Mouse (Mus musculus) kidney, embryonic 14.5 days (tissue): ENCODE results near the gene Atxn2l. TPM values are rescaled to one million over a fixed set of nuclear protein-coding genes. Genes with fewer than 3 reads are reported as not detected.

Experiments
- ATAC-seq: fragments of 200-750 bp; cut with Nextera tagmentation; 2 replicates; pipeline ENCODE4 v1.8.0; 2017; ENCODE audit warnings: moderate number of reproducible peaks, mild to moderate bottlenecking, moderate TSS enrichment, moderate library complexity; ENCODE audit not compliant: low FRiP score, low TSS enrichment
- H3K27ac ChIP-seq: fragments of 300-500 bp; sonication (generic); 2 replicates; pipeline ENCODE4 v1.5.1; 2014; ENCODE audit warnings: low read depth, mild to moderate bottlenecking, low read length, moderate library complexity, mixed read lengths
- H3K27me3 ChIP-seq: fragments of 300-500 bp; sonication (generic); 2 replicates; pipeline ENCODE4 v1.6.1; 2014; ENCODE audit warnings: mild to moderate bottlenecking, low read length; ENCODE audit not compliant: control insufficient read depth, insufficient read depth
- H3K36me3 ChIP-seq: fragments of 300-500 bp; sonication (generic); 2 replicates; pipeline ENCODE4 v1.6.1; 2014; ENCODE audit warnings: low read length, mixed read lengths; ENCODE audit not compliant: control insufficient read depth, insufficient read depth
- H3K4me1 ChIP-seq: fragments of 300-500 bp; sonication (generic); 2 replicates; pipeline ENCODE4 v1.6.1; 2014; ENCODE audit warnings: low read length, mixed read lengths; ENCODE audit not compliant: control insufficient read depth, insufficient read depth
- H3K4me2 ChIP-seq: fragments of 300-500 bp; sonication (generic); replicated peaks from 2 replicates; pipeline ENCODE4 v1.6.1; 2014; ENCODE audit warnings: low read depth, mild to moderate bottlenecking, low read length
- H3K4me3 ChIP-seq: fragments of 300-500 bp; sonication (generic); 2 replicates; pipeline ENCODE4 v1.5.1; 2014; ENCODE audit warnings: mild to moderate bottlenecking, low read length
- H3K9ac ChIP-seq: fragments of 300-500 bp; sonication (generic); 2 replicates; pipeline ENCODE4 v1.6.1; 2014; ENCODE audit warnings: low read depth, mild to moderate bottlenecking, low read length, moderate library complexity
- H3K9me3 ChIP-seq: fragments of 300-500 bp; sonication (generic); 2 replicates; pipeline ENCODE4 v1.6.1; 2016; ENCODE audit warnings: low read length; ENCODE audit not compliant: control insufficient read depth
- WGBS: fragments of 180-500 bp; shearing (Covaris S2); extraction: QIAGEN DNeasy Blood & Tissue Kit; methylation state at CpG from one replicate; pipeline ENCODE4 v1.1.7; 2014; 5-methylcytosine and 5-hydroxymethylcytosine counted together
- polyA plus RNA-seq: library from polyadenylated mRNA; unstranded; fragments of >200 nt; fragmentation: Nextera tagmentation; extraction: Ambion mirVana; gene quantifications from 2 replicates; pipeline ENCODE4 v1.2.1, GENCODE M21; 2014

Gene Atxn2l
- polyA plus RNA-seq, 1 experiment from 2014 or later = 59.7 TPM

DNA sequence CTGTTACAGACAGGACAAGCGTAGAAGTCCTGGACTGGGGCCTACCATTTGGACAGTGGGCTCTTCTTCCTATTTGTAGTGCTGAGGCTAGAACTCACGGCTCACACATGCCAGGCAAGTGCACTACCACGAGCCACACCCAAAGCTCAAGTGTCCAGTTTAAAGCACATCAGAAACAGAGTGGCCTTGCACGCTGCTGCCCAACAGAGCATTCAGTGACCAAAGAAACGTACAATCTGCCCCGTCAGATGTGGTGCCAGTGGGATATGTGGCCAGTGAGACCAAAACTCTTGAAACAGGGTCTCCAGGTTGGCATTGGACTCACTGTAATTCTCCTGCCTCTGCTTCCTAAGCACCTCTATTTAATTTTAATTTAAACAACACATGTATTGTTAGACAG, 52.6 kb downstream of the Atxn2l start:
- H3K27me3 ChIP-seq = no peaks in the 10 kb centered on the region
- no peaks in the 10 kb centered on the region for H3K4me1 ChIP-seq
- no peak for ATAC-seq
- peaks cover 21% of the 10 kb centered on the region; the same call in 1 of the 2 replicates for H3K36me3 ChIP-seq
- WGBS = 92% methylated on average over 6 of the region's 6 CpGs
- H3K4me3 ChIP-seq = no peak overlapping the region
- H3K27ac ChIP-seq = no peak overlapping the region
- no peaks in the 10 kb centered on the region for H3K9me3 ChIP-seq
- H3K9ac ChIP-seq = no peak overlapping the region
- no peak overlapping the region for H3K4me2 ChIP-seq

DNA sequence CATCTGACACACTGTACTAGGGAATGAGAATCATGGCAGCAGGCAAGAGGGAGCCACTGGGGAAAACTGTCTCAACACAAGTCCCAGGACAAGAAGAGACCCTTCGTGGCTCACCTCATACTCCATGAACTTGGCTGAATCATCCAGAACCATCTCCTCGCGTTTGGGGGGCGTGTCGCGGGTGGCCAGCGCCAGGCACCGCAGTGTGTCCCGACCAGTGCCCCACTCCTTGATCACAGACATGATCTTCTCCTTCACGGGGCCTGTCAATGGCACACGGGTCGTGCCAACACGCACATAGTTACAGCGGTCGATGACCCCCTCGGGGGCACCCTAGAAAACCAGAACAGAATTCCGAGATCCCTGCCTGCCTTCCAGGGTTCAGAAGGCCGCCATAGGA, 53.2 kb downstream of the Atxn2l start:
- Histone ChIP-seq H3K4me2 (no peak overlapping the region), H3K27me3 (no peaks in the 10 kb centered on the region), H3K9me3 (no peaks in the 10 kb centered on the region), H3K36me3 (peaks cover 27% of the 10 kb centered on the region; the same call in 1 of the 2 replicates), H3K27ac (no peak overlapping the region), H3K4me1 (no peaks in the 10 kb centered on the region), H3K9ac (no peak overlapping the region), H3K4me3 (no peak overlapping the region)
- ATAC-seq = no peak
- WGBS = 92% methylated on average over 18 of the region's 18 CpGs

DNA sequence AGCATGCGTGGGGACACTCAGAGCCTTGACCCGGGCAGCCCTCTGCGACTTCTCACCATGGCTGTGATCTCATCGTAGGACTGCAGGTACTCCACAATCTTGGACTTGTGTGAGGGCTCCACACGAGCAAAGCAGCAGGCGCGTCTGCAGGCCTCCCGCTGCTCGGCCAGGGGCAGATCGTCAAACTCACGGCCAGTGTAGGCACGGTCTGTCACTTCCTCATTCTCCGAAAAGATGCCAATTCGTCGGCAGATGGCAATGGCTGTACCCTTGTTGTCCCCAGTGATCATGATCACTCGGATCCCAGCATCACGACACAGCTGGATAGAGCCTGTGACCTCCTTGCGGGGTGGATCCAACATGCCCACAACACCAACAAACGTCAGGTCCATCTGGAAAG, 54.8 kb downstream of the Atxn2l start:
- Histone ChIP-seq H3K4me2 (no peak overlapping the region), H3K9ac (no peak overlapping the region), H3K4me3 (no peak overlapping the region), H3K27me3 (no peaks in the 10 kb centered on the region), H3K36me3 (peaks cover 37% of the 10 kb centered on the region), H3K27ac (no peak overlapping the region), H3K9me3 (no peaks in the 10 kb centered on the region), H3K4me1 (no peaks in the 10 kb centered on the region)
- ATAC-seq = no peak
- 91% methylated on average over 19 of the region's 19 CpGs for WGBS

DNA sequence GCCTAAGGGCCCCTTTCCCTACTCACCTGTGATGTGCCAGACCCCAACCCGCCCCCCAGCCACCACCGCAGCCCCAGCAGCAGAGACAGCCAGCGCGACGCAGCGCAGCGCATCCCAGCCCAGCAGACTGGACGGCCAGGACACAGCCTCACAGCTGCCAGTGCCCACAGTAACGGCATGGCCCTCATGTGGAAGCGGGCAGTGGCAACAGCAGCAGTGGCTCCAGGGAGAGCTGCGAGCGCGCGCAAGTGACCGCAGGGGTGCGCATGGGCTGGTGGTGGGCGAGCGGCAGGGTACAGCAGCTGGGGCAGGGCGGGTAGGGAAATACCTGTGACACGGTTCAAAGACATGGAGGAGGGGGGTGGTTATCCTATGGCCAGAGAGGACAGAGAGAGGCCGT, 57.0 kb downstream of the Atxn2l start:
- no peaks in the 10 kb centered on the region for H3K9me3 ChIP-seq
- no peak overlapping the region for H3K27ac ChIP-seq
- H3K36me3 ChIP-seq = peaks cover 37% of the 10 kb centered on the region
- no peak overlapping the region for H3K4me3 ChIP-seq
- 91% methylated on average over 21 of the region's 21 CpGs for WGBS
- H3K27me3 ChIP-seq = no peaks in the 10 kb centered on the region
- H3K4me2 ChIP-seq = no peak overlapping the region
- ATAC-seq = no peak
- H3K9ac ChIP-seq = no peak overlapping the region
- H3K4me1 ChIP-seq = no peaks in the 10 kb centered on the region

DNA sequence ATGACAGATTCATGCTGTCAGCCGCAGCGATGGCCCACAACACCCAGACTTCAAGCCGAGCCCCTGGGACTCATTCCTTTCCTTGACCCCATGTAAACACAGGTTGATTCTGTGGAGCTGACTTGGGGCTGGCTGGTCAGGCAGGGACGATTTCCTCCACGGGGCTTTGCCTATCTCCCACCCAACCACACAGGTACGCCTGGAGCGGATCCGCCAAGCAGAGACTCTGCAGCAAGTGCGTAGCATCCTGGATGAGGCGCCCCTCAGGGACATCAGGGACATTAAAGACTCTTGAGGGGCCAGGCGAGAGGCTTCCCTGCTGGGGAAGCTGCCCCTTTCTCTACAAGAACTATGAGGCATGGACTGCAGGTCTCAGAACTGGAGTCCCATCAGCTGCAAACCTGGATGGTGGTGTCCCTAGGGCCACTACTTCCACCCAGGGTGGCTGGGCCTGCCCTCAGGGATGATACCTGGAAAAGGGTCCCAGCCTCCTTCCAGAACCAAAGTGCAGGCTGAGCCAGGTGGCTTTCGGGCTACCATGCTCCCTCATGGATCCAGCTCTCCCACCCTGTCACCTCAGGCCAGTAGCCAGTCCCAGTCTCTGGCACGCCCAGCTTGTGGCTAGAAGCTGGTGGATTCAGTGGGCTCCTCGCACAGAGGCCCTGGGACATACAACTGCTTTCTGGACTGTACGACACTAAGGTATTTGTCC, 58.0 kb downstream of the Atxn2l start:
- WGBS = 92% methylated on average over 15 of the region's 15 CpGs
- no peak overlapping the region for H3K4me3 ChIP-seq

DNA sequence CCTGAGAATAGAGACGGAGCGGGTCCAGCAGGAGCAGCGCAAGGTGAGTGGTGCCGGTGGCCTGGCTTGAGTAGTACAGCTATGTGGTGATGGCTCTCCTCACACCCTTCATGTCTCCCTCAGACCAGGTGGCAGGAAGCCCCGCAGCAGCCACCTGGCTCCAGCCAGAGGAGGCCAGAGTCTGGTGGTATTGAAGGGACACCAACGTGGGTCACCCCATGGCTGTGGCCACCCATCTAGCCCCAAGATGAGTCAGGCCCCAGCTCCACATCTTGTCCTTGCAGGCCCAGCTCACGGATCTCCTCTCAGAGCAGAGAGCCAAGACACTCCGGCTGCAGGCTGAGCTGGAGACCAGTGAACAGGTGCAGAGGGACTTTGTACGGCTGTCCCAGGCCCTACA, 58.7 kb downstream of the Atxn2l start:
- H3K9ac ChIP-seq = no peak overlapping the region
- no peaks in the 10 kb centered on the region for H3K9me3 ChIP-seq
- no peaks in the 10 kb centered on the region for H3K4me1 ChIP-seq
- no peak overlapping the region for H3K27ac ChIP-seq
- H3K27me3 ChIP-seq = no peaks in the 10 kb centered on the region
- 0 out of 2 replicates have a peak, but pooled peaks have one; percentile 30 for ATAC-seq
- no peak overlapping the region for H3K4me2 ChIP-seq
- peaks cover 40% of the 10 kb centered on the region for H3K36me3 ChIP-seq
- H3K4me3 ChIP-seq = no peak overlapping the region
- 95% methylated on average over 9 of the region's 9 CpGs for WGBS

More for the DNA sequence above, 58.0 kb downstream of the Atxn2l start:
- no peak for ATAC-seq
- Histone ChIP-seq H3K36me3 (peaks cover 37% of the 10 kb centered on the region), H3K9me3 (no peaks in the 10 kb centered on the region), H3K4me2 (no peak overlapping the region), H3K9ac (no peak overlapping the region), H3K4me1 (no peaks in the 10 kb centered on the region), H3K27ac (no peak overlapping the region), H3K27me3 (no peaks in the 10 kb centered on the region)

DNA sequence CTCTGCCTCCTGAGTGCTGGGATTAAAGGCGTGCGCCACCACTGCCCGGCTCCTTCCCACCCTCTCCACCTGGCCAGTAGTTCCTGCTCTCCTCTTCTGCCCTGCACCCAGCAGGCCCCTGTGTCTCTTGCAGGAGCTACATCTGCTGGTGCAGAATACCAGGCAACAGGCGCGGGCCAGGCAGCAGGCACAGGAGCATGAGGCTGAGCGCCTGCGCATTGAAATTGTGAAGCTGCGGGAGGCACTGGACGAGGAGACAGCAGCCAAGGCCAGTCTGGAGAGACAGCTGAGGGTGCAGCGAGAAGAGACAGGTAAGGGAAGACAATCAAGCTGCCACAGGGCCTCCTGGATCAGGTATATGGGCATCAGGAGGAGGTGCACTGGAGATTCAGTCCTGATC, 59.2 kb downstream of the Atxn2l start:
- Histone ChIP-seq H3K4me3 (no peak overlapping the region), H3K27ac (no peak overlapping the region), H3K9ac (no peak overlapping the region), H3K27me3 (no peaks in the 10 kb centered on the region), H3K4me2 (no peak overlapping the region), H3K36me3 (peaks cover 44% of the 10 kb centered on the region), H3K4me1 (no peaks in the 10 kb centered on the region), H3K9me3 (no peaks in the 10 kb centered on the region)
- 97% methylated on average over 10 of the region's 10 CpGs for WGBS
- ATAC-seq = no peak

Other genes starting within 250 kb of the Atxn2l start
- 41.6 and 52.0 TPM in 2 replicates for gene Sbk1, start 230.8 kb downstream of the Atxn2l start, polyA plus RNA-seq
- gene Lat, start 133.9 kb downstream of the Atxn2l start, polyA plus RNA-seq = 1.9 and 2.9 TPM in 2 replicates
- gene Spns1, start 126.0 kb downstream of the Atxn2l start, polyA plus RNA-seq = 41.8 and 54.6 TPM in 2 replicates
- gene Nfatc2ip, start 106.7 kb downstream of the Atxn2l start, polyA plus RNA-seq = 2.8 and 4.1 TPM in 2 replicates
- gene Cd19, start 88.5 kb downstream of the Atxn2l start, polyA plus RNA-seq = not detected in 2 replicates
- 24.8 and 30.5 TPM in 2 replicates for gene Rabep2, start 74.7 kb downstream of the Atxn2l start, polyA plus RNA-seq
- 1.3 and 1.6 TPM in 2 replicates for gene Atp2a1, start 40.3 kb downstream of the Atxn2l start, polyA plus RNA-seq
- 36.9 and 47.1 TPM in 2 replicates for gene Sh2b1, start 28.0 kb downstream of the Atxn2l start, polyA plus RNA-seq
- gene Tufm, start 16.1 kb downstream of the Atxn2l start, polyA plus RNA-seq = 145 and 159 TPM in 2 replicates
- 174 and 207 TPM in 2 replicates for gene Eif3c, start 63.0 kb upstream of the Atxn2l start, polyA plus RNA-seq
- 0.38 and 0.39 TPM in 2 replicates for gene Apobr, start 81.5 kb upstream of the Atxn2l start, polyA plus RNA-seq
- gene Cln3, start 82.4 kb upstream of the Atxn2l start, polyA plus RNA-seq = 29.8 and 30.4 TPM in 2 replicates
- not detected in 2 replicates for gene Il27, start 91.5 kb upstream of the Atxn2l start, polyA plus RNA-seq
- gene Nupr1, start 127.4 kb upstream of the Atxn2l start, polyA plus RNA-seq = 2.4 and 2.6 TPM in 2 replicates
- gene Sgf29, start 145.9 kb upstream of the Atxn2l start, polyA plus RNA-seq = 35.6 and 52.5 TPM in 2 replicates
- 5.2 and 6.3 TPM in 2 replicates for gene Sult1a1, start 173.0 kb upstream of the Atxn2l start, polyA plus RNA-seq
- 145 and 184 TPM in 2 replicates for gene Bola2, start 192.0 kb upstream of the Atxn2l start, polyA plus RNA-seq
- 7.7 and 8.1 TPM in 2 replicates for gene Slx1b, start 192.3 kb upstream of the Atxn2l start, polyA plus RNA-seq
- 18.3 and 19.6 TPM in 2 replicates for gene Coro1a, start 204.3 kb upstream of the Atxn2l start, polyA plus RNA-seq